ENCODE assay signal across 22 mouse cellular contexts in genomic region chr10:54034779-54035178, GRCm38 (mm10). TPM values are rescaled to one million over a fixed set of nuclear protein-coding genes. Genes with fewer than 3 reads are reported as not detected.
DNase-seq lines count a peak whose midpoint lies in the region; ATAC-seq lines count a peak whose summit lies in the region.
"Had no signal": no experiment of that assay in that cellular context is flagged by ENCODE, and none has a peak within 500 bp of the region (broad histone marks: within the 10 kb centered on the region; RNA-seq: fewer than 3 reads in every experiment).

No protein-coding gene starts in this region.

- H3K4me1 ChIP-seq in forebrain, embryonic 14.5 days (ENCODE audit: control insufficient read depth, insufficient read depth, low read length): no peaks in the 10 kb centered on the region
- H3K4me1 ChIP-seq in forebrain, embryonic 15.5 days: no peaks in the 10 kb centered on the region
- H3K4me1 ChIP-seq in lung, embryonic 16.5 days (replicated peaks; ENCODE audit: control insufficient read depth, insufficient read depth, low read length): peaks cover 6% of the 10 kb centered on the region
- H3K4me1 ChIP-seq: forebrain, embryonic 10.5 days; forebrain, embryonic 13.5 days; hindbrain, embryonic 12.5 days; hindbrain, embryonic 15.5 days had no signal

- no peak overlapping the region for H3K4me2 ChIP-seq in forebrain, embryonic 14.5 days (ENCODE audit: low read length)
- no peak overlapping the region for H3K4me2 ChIP-seq in forebrain, embryonic 15.5 days (replicated peaks)
- no peak overlapping the region for H3K4me2 ChIP-seq in lung, embryonic 16.5 days (ENCODE audit: low read depth, low read length)
- H3K4me2 ChIP-seq: forebrain, embryonic 13.5 days; heart, embryonic 11.5 days; hindbrain, embryonic 12.5 days; hindbrain, embryonic 15.5 days had no signal

- 52% methylated on average over 2 of the region's 2 CpGs for WGBS in forebrain, embryonic 14.5 days
- 54% methylated on average over 2 of the region's 2 CpGs for WGBS in forebrain, embryonic 15.5 days
- 47% methylated on average over 2 of the region's 2 CpGs for WGBS in lung, embryonic 16.5 days

- no peaks in the 10 kb centered on the region for H3K27me3 ChIP-seq in forebrain, embryonic 14.5 days (replicated peaks; ENCODE audit: control insufficient read depth, insufficient read depth, low read length)
- H3K27me3 ChIP-seq in forebrain, embryonic 15.5 days: no peaks in the 10 kb centered on the region
- H3K27me3 ChIP-seq in lung, embryonic 16.5 days (ENCODE audit: control insufficient read depth, insufficient read depth, low read depth, low read length): no peaks in the 10 kb centered on the region
- H3K27me3 ChIP-seq: CH12.LX; forebrain, embryonic 13.5 days; hindbrain, embryonic 12.5 days; hindbrain, embryonic 15.5 days; Patski had no signal

- no peak overlapping the region for H3K9ac ChIP-seq in forebrain, embryonic 14.5 days (ENCODE audit: low read length)
- H3K9ac ChIP-seq in forebrain, embryonic 15.5 days (replicated peaks): no peak overlapping the region
- H3K9ac ChIP-seq in lung, embryonic 16.5 days (ENCODE audit: low read length): no peak overlapping the region
- H3K9ac ChIP-seq: forebrain, embryonic 13.5 days; hindbrain, embryonic 12.5 days; hindbrain, embryonic 15.5 days had no signal

- peak; percentile 52; the same call in 1 of the 2 replicates for ATAC-seq in forebrain, embryonic 14.5 days
- ATAC-seq in forebrain, embryonic 15.5 days (replicated peaks): no peak; the same call in 1 of the 2 replicates
- 0 out of 2 replicates have a peak, but pooled peaks have one; percentile 41 for ATAC-seq in lung, embryonic 16.5 days (ENCODE audit: low read depth)
- peak; percentile 17; the same call in 1 of the 2 replicates for ATAC-seq in megakaryocyte, adult 5-6 weeks (ENCODE audit: poor library complexity, severe bottlenecking)
- ATAC-seq in inflammation-experienced regulatory T-cells, adult 6 months: no peak
- ATAC-seq in CD4-positive, CD25-positive, alpha-beta regulatory T cell, adult 4 months: no peak
- ATAC-seq: forebrain, embryonic 13.5 days; Patski had no signal

- no peaks in the 10 kb centered on the region for H3K9me3 ChIP-seq in forebrain, embryonic 14.5 days (replicated peaks; ENCODE audit: control insufficient read depth, low read length)
- H3K9me3 ChIP-seq in forebrain, embryonic 15.5 days: no peaks in the 10 kb centered on the region
- no peaks in the 10 kb centered on the region for H3K9me3 ChIP-seq in lung, embryonic 16.5 days (ENCODE audit: control insufficient read depth, low read length)
- H3K9me3 ChIP-seq: forebrain, embryonic 10.5 days; forebrain, embryonic 13.5 days; G1E; hindbrain, embryonic 12.5 days; hindbrain, embryonic 15.5 days had no signal

- H3K4me3 ChIP-seq in forebrain, embryonic 14.5 days (ENCODE audit: low read depth, low read length): no peak overlapping the region
- no peak overlapping the region for H3K4me3 ChIP-seq in forebrain, embryonic 15.5 days
- no peak overlapping the region for H3K4me3 ChIP-seq in lung, embryonic 16.5 days (ENCODE audit: low read length)
- H3K4me3 ChIP-seq: forebrain, embryonic 10.5 days; forebrain, embryonic 13.5 days; hindbrain, embryonic 12.5 days; hindbrain, embryonic 15.5 days had no signal

- no peak overlapping the region for H3K27ac ChIP-seq in forebrain, embryonic 14.5 days (ENCODE audit: low read depth, low read length)
- no peak overlapping the region for H3K27ac ChIP-seq in forebrain, embryonic 15.5 days (replicated peaks)
- H3K27ac ChIP-seq in lung, embryonic 16.5 days (ENCODE audit: low read length): no peak overlapping the region
- H3K27ac ChIP-seq: forebrain, embryonic 10.5 days; forebrain, embryonic 13.5 days; hindbrain, embryonic 12.5 days; hindbrain, embryonic 15.5 days had no signal

- H3K36me3 ChIP-seq in forebrain, embryonic 14.5 days (ENCODE audit: control insufficient read depth, insufficient read depth, low read length): no peaks in the 10 kb centered on the region
- H3K36me3 ChIP-seq in forebrain, embryonic 15.5 days: no peaks in the 10 kb centered on the region
- H3K36me3 ChIP-seq in lung, embryonic 16.5 days (ENCODE audit: control insufficient read depth, insufficient read depth, low read length): no peaks in the 10 kb centered on the region
- H3K36me3 ChIP-seq: forebrain, embryonic 10.5 days; G1E; hindbrain, embryonic 12.5 days; hindbrain, embryonic 15.5 days had no signal

- no peak for DNase-seq in forebrain, embryonic 14.5 days (ENCODE audit: low spot score)
- no peak for DNase-seq in lung, postnatal 4 days
- DNase-seq: adrenal gland, postnatal 10 days; adrenal gland, postnatal 36 days; cerebellum, adult 18-20 months; cerebellum, adult 9-10 months; cerebellum, postnatal 14 days; gastrocnemius, postnatal 25 days; heart, adult 11 months had no signal

RNA-seq across cellular contexts. Expression of gene Man1a, which starts 41.6 kb away (rescaled TPM):
- polyA plus RNA-seq in forebrain, embryonic 14.5 days (2014; fragmentation: Nextera tagmentation; extraction: Ambion mirVana): 2.0 and 2.5 TPM in 2 replicates
- 2.9 and 3.2 TPM in 2 replicates for polyA plus RNA-seq in forebrain, embryonic 15.5 days (2015; fragmentation: Nextera tagmentation; extraction: Ambion mirVana)
- polyA plus RNA-seq in lung, embryonic 16.5 days (2015; fragmentation: Nextera tagmentation; extraction: Ambion mirVana): 3.0 and 3.7 TPM in 2 replicates
- 60.6 and 67.8 TPM in 2 replicates for total RNA-seq in megakaryocyte, adult 5-6 weeks (2015)
- 49.5 and 51.2 TPM in 2 replicates for total RNA-seq in megakaryocyte, adult 5-6 weeks (2017)
- 10 to 100 TPM; 14.5 to 22.2 (median 20.0) TPM for polyA plus RNA-seq in inflammation-experienced regulatory T-cells, adult 6 months (2017; shearing (Covaris generic))
- 10 to 100 TPM; 19.9 to 25.9 TPM for polyA plus RNA-seq in CD4-positive, CD25-positive, alpha-beta regulatory T cell, adult 4 months (2017; shearing (Covaris generic))

Comparison
In these comparisons a context has a peak if more than half of its experiments do, and no peak if none do; other contexts are left out.
1. ATAC-seq: peak in forebrain, embryonic 14.5 days (single experiment), lung, embryonic 16.5 days (single experiment) and megakaryocyte, adult 5-6 weeks (single experiment); none in forebrain, embryonic 15.5 days (single experiment), inflammation-experienced regulatory T-cells, adult 6 months (single experiment) and CD4-positive, CD25-positive, alpha-beta regulatory T cell, adult 4 months (single experiment).